Mouse (Mus musculus): ENCODE measurements around the gene Wdr82. TPM values are rescaled to one million over a fixed set of nuclear protein-coding genes. Genes with fewer than 3 reads are reported as not detected.

Wdr82 gene
- polyA plus RNA-seq, 1 experiment from 2014 or later = 22.3 TPM

DNA sequence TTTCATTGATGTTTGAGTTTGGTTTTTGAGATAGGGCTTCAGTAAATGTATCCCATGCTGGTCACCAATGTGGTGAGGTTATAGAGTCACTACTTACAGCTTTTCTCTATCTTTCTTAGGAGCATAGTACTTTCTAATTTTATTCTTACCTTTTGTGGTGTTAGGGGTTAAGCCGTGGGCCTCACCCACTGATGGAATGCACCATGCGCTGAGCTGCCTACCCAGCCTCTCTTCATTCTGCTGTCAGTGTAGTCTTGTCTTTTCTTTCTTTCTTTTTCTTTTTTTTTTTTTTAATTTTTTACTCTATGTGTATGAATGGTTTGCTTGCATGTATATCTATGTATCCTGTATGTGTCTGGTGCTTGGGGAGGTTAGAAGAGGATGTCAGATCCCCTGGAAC lies 8.7 kb downstream of the Wdr82 start:
- no peak overlapping the region for H3K9ac ChIP-seq
- no peaks in the 10 kb centered on the region for H3K27me3 ChIP-seq
- no peaks in the 10 kb centered on the region for H3K9me3 ChIP-seq (replicated peaks)
- no peak overlapping the region for H3K27ac ChIP-seq (replicated peaks)
- no peak for ATAC-seq (ENCODE audit: insufficient number of reproducible peaks, low FRiP score, low TSS enrichment, low read depth)
- peaks cover 73% of the 10 kb centered on the region for H3K36me3 ChIP-seq
- H3K4me3 ChIP-seq (replicated peaks) = no peak overlapping the region
- 72% methylated on average over 2 of the region's 2 CpGs for WGBS
- no peak overlapping the region for H3K4me2 ChIP-seq (replicated peaks)
- H3K4me1 ChIP-seq = peaks cover 10% of the 10 kb centered on the region

DNA sequence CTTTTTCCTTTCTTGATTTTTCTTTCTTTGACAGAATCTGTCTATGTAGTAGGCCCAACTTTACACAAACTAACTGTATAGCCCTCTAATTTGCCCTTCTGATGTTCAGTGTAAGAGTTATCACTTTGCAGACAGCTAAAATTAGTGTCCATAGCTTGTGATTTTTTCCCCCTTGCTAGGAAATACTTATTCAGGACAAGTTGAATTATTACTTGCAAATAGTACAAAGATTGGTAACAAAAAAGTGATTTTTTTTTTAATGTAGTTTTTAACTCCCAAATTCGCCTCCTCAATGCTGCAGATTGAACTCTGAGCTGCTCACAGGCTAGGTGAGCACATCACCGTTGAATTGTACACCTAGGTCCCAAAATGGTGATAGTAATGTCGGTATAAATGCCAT lies 9.2 kb downstream of the Wdr82 start:
- H3K4me3 ChIP-seq (replicated peaks) = no peak overlapping the region
- no peaks in the 10 kb centered on the region for H3K9me3 ChIP-seq (replicated peaks)
- ATAC-seq (ENCODE audit: insufficient number of reproducible peaks, low FRiP score, low TSS enrichment, low read depth) = no peak
- H3K36me3 ChIP-seq = peaks cover 78% of the 10 kb centered on the region
- no peak overlapping the region for H3K27ac ChIP-seq (replicated peaks)
- WGBS = 86% methylated on average over 3 of the region's 3 CpGs
- H3K4me2 ChIP-seq (replicated peaks) = no peak overlapping the region
- H3K9ac ChIP-seq = no peak overlapping the region
- H3K27me3 ChIP-seq = no peaks in the 10 kb centered on the region
- H3K4me1 ChIP-seq = peaks cover 5% of the 10 kb centered on the region

- Histone ChIP-seq H3K36me3 (peaks cover 91% of the 10 kb centered on the region), H3K27ac (replicated peaks) (no peak overlapping the region), H3K9ac (no peak overlapping the region), H3K27me3 (no peaks in the 10 kb centered on the region), H3K9me3 (replicated peaks) (no peaks in the 10 kb centered on the region), H3K4me1 (no peaks in the 10 kb centered on the region), H3K4me2 (replicated peaks) (no peak overlapping the region), H3K4me3 (replicated peaks) (no peak overlapping the region)
- ATAC-seq (ENCODE audit: insufficient number of reproducible peaks, low FRiP score, low TSS enrichment, low read depth) = no peak
- 96% methylated on average over 4 of the region's 4 CpGs for WGBS
These were observed 11.4 kb downstream of the Wdr82 start for GRCm38 (mm10) chr9:106182146-106182545.

- H3K4me1 ChIP-seq = no peaks in the 10 kb centered on the region
- peaks cover 94% of the 10 kb centered on the region for H3K36me3 ChIP-seq
- WGBS = 92% methylated on average over 5 of the region's 5 CpGs
- H3K27ac ChIP-seq (replicated peaks) = no peak overlapping the region
- no peaks in the 10 kb centered on the region for H3K9me3 ChIP-seq (replicated peaks)
- H3K4me3 ChIP-seq (replicated peaks) = no peak overlapping the region
- H3K4me2 ChIP-seq (replicated peaks) = no peak overlapping the region
- no peak for ATAC-seq (ENCODE audit: insufficient number of reproducible peaks, low FRiP score, low TSS enrichment, low read depth)
- no peak overlapping the region for H3K9ac ChIP-seq
- no peaks in the 10 kb centered on the region for H3K27me3 ChIP-seq
These were observed 13.3 kb downstream of the Wdr82 start for GRCm38 (mm10) chr9:106183996-106184395.

DNA sequence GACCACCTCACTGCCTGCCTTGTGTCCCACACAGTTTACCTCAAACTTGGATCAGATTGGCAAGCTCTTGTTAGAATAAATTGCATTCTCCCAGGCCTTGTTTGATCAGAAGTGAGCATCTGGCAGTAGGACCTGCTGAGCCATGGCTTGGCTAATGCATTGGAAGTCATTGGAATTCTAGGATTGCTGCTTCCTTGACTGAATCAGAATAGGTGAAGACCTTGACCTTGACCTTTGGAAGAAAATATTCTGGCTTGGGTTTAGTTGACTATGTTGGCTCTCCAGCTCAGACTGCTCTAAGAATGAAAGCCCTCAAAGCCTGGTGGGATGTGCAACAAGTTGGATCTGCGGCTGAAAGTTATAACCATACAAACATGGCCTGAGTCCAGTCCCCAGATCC lies 20.6 kb downstream of the Wdr82 start:
- no peak overlapping the region for H3K9ac ChIP-seq
- peaks cover 90% of the 10 kb centered on the region for H3K36me3 ChIP-seq
- WGBS = 94% methylated on average over 1 of the region's 1 CpGs
- no peak for ATAC-seq (ENCODE audit: insufficient number of reproducible peaks, low FRiP score, low TSS enrichment, low read depth)
- no peak overlapping the region for H3K27ac ChIP-seq (replicated peaks)
- no peaks in the 10 kb centered on the region for H3K9me3 ChIP-seq (replicated peaks)
- H3K4me1 ChIP-seq = no peaks in the 10 kb centered on the region
- H3K4me3 ChIP-seq (replicated peaks) = no peak overlapping the region
- no peak overlapping the region for H3K4me2 ChIP-seq (replicated peaks)
- H3K27me3 ChIP-seq = no peaks in the 10 kb centered on the region

- Histone ChIP-seq H3K9ac (no peak overlapping the region), H3K4me2 (replicated peaks) (no peak overlapping the region), H3K27ac (replicated peaks) (no peak overlapping the region), H3K4me1 (no peaks in the 10 kb centered on the region), H3K36me3 (peaks cover 89% of the 10 kb centered on the region), H3K4me3 (replicated peaks) (no peak overlapping the region), H3K9me3 (replicated peaks) (no peaks in the 10 kb centered on the region), H3K27me3 (no peaks in the 10 kb centered on the region)
- 90% methylated on average over 8 of the region's 8 CpGs for WGBS
- ATAC-seq (ENCODE audit: insufficient number of reproducible peaks, low FRiP score, low TSS enrichment, low read depth) = no peak
These were observed 21.3 kb downstream of the Wdr82 start for GRCm38 (mm10) chr9:106192024-106192423.

DNA sequence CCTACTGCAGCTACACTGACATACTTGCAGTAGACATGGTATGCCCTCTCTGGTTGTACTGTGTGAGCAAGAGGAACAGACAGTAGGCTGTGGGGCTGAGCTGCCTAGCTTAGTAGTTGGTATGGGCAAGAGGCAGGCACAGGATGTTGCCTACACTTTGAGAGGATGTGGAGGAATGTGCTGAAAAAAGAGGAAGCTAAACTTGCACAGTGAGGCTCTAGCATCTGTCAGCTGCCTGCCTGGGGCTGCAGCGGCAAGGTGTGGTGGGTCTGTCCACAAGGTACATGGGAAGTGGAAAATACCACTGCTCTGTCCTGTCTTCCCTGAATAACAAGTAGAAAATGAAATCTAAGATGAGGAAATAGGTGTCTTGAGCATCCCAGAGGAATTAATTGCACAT lies 22.3 kb downstream of the Wdr82 start:
- ATAC-seq (ENCODE audit: insufficient number of reproducible peaks, low FRiP score, low TSS enrichment, low read depth) = no peak; the same call in 1 of the 2 replicates
- 83% methylated on average over 1 of the region's 1 CpGs for WGBS
- H3K27ac ChIP-seq (replicated peaks) = no peak overlapping the region; the same call in 1 of the 2 replicates

DNA sequence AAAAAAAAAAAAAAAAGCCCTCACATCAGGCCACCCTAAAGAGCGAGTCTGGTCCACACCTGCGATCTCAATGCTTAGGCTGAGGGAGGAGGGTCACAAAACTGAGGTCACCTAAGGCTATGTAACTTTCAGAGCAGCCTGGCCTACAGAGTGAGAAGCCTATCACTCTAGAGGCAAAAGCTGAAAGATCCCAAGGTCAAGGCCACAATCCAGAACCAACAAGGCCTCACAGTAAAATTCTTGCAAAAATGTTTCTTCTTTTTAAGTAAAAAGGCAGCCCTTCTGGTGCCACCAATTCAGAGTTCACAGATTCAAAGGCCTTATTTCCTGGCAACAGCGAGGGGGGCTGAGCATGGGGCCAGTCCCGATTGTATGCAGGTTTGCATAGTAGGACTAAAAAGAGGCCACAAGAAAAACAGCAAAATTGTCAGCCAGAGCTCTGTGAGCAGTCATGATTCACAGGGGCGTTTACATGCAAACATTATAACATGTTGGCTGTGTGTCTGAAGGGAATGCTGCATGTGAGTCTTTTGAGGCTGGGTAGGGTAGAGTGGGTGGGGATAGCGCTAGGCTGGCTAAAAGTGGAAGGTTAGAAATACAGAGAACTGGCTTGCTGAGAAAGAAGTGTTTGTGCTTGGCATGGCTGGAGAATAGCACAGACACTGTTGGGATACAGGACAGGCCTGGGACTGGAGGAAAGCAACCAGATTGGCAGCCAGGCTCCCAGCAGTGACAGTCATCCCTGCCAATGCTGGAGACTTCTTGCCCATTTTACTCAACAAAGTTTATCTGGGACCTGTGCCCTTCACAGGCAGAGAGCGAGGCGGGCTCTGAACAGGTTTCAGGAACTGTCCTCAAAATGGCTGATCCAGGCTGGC lies 23.4 kb downstream of the Wdr82 start:
- no peaks in the 10 kb centered on the region for H3K27me3 ChIP-seq
- H3K27ac ChIP-seq (replicated peaks) = no peak overlapping the region; the same call in 1 of the 2 replicates
- ATAC-seq (ENCODE audit: insufficient number of reproducible peaks, low FRiP score, low TSS enrichment, low read depth) = no peak
- peaks cover 67% of the 10 kb centered on the region for H3K36me3 ChIP-seq
- 90% methylated on average over 8 of the region's 8 CpGs for WGBS
- H3K4me1 ChIP-seq = peaks cover 12% of the 10 kb centered on the region
- H3K9me3 ChIP-seq (replicated peaks) = no peaks in the 10 kb centered on the region
- no peak overlapping the region for H3K4me3 ChIP-seq (replicated peaks)
- H3K4me2 ChIP-seq (replicated peaks) = no peak overlapping the region
- H3K9ac ChIP-seq = no peak overlapping the region

More for the DNA sequence above, 22.3 kb downstream of the Wdr82 start:
- Histone ChIP-seq H3K36me3 (peaks cover 79% of the 10 kb centered on the region), H3K9ac (no peak overlapping the region), H3K4me3 (replicated peaks) (no peak overlapping the region), H3K4me1 (peaks cover 6% of the 10 kb centered on the region), H3K9me3 (replicated peaks) (no peaks in the 10 kb centered on the region), H3K4me2 (replicated peaks) (no peak overlapping the region), H3K27me3 (no peaks in the 10 kb centered on the region)

DNA sequence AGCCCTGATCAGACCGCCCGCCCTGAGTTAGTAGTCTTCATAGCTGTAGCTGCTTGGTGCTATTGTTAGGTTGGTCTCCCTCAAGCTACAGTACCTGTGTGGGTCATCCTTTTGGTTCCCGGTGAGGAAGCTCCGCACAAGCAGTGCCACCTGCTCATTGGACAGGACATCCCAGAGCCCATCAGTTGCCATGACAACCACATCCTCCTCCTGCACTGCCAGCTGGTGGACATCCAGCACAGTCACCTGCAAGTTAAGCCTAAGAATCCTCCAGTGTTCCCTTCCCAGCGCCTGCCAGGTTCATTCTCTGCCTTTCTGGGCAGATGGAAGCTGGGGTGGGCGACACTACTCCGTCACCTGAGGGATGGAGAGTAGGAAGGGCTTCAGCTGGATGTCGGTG lies 25.0 kb downstream of the Wdr82 start:
- no peak overlapping the region for H3K27ac ChIP-seq (replicated peaks)
- 90% methylated on average over 8 of the region's 8 CpGs for WGBS
- no peak overlapping the region for H3K4me2 ChIP-seq (replicated peaks)
- H3K36me3 ChIP-seq = peaks cover 52% of the 10 kb centered on the region
- no peak overlapping the region for H3K9ac ChIP-seq
- no peak overlapping the region for H3K4me3 ChIP-seq (replicated peaks)
- H3K4me1 ChIP-seq = peaks cover 21% of the 10 kb centered on the region
- no peak for ATAC-seq (ENCODE audit: insufficient number of reproducible peaks, low FRiP score, low TSS enrichment, low read depth)
- no peaks in the 10 kb centered on the region for H3K27me3 ChIP-seq
- no peaks in the 10 kb centered on the region for H3K9me3 ChIP-seq (replicated peaks)

- Histone ChIP-seq H3K4me3 (replicated peaks) (no peak overlapping the region), H3K4me1 (peaks cover 22% of the 10 kb centered on the region), H3K4me2 (replicated peaks) (no peak overlapping the region), H3K9me3 (replicated peaks) (no peaks in the 10 kb centered on the region), H3K36me3 (peaks cover 39% of the 10 kb centered on the region), H3K27ac (replicated peaks) (no peak overlapping the region), H3K27me3 (no peaks in the 10 kb centered on the region), H3K9ac (no peak overlapping the region)
- 90% methylated on average over 3 of the region's 3 CpGs for WGBS
- no peak for ATAC-seq (ENCODE audit: insufficient number of reproducible peaks, low FRiP score, low TSS enrichment, low read depth)
These were observed 26.5 kb downstream of the Wdr82 start for GRCm38 (mm10) chr9:106197081-106197713.

DNA sequence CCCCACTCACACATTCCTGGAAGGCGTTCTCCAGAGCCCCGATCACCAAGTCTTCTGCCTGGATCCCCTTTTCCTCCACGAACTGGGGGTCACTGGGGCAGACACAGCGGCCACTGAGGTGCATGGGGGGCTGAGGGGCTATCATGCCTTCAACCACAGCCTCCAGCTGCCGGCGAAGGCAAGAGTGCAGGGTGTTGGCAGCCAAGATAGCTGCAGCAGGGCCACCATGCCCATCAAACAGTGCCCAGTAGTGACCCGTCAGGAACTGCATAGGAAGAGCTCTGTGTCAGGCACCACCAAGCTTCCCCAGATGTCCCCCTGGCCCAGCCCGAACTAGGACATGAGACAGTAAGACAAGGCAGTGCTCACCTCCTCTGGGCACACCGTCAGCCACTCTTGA lies 27.0 kb downstream of the Wdr82 start:
- no peak for ATAC-seq (ENCODE audit: insufficient number of reproducible peaks, low FRiP score, low TSS enrichment, low read depth)
- WGBS = 91% methylated on average over 9 of the region's 9 CpGs
- H3K27ac ChIP-seq (replicated peaks) = no peak overlapping the region
- peak overlapping the region; percentile 64; the same call in 1 of the 2 replicates for H3K4me2 ChIP-seq (replicated peaks)
- H3K4me1 ChIP-seq = peaks cover 24% of the 10 kb centered on the region
- H3K9me3 ChIP-seq (replicated peaks) = no peaks in the 10 kb centered on the region
- H3K4me3 ChIP-seq (replicated peaks) = peak overlapping the region; percentile 65
- H3K9ac ChIP-seq = no peak overlapping the region
- H3K36me3 ChIP-seq = peaks cover 34% of the 10 kb centered on the region
- no peaks in the 10 kb centered on the region for H3K27me3 ChIP-seq
